9 mouse cellular contexts compared by ENCODE assay signal in the genomic region with DNA sequence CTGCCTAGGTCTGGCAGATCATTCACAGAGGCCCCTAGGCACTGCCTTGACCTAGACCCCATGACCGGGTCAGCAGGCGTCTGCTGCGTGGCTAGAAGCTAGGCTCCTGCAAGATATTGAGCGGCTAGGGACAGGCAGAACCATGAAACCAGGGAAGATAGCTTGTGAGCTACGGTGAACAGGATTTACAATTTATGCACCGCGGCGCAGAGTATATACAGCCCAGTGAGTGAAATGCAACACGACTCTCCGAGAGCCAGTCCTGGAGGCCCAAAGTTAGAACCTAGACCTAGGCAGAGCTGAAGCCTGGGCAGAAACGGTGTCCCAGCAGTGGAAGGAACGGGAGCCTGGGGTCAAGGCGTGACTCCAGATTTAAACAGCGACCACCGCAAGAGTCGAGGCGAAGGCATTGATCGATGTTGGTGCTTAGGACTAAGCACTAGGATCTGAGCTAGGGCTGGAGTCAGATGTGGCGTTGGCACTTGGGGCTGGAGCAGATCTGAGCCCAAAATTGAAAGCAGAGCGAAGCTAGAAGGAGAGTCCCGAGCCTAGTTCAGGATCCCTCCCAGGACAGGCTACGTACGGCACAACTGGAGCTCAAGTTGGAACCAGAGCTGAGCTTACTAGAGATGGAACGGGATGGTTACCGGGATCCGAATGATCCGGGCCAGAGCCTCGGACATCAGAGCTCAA. TPM values are rescaled to one million over a fixed set of nuclear protein-coding genes. Genes with fewer than 3 reads are reported as not detected.
A peak's percentile ranks its signal among the peaks of the same experiment; 100 is the strongest.
DNase-seq lines count a peak whose midpoint lies in the region; ATAC-seq and TF ChIP-seq lines count a peak whose summit lies in the region.
"Had no signal": no experiment of that assay in that cellular context is flagged by ENCODE, and none has a peak within 500 bp of the region (broad histone marks: within the 10 kb centered on the region; RNA-seq: fewer than 3 reads in every experiment).

No protein-coding gene starts in this region.

- H3K4me3 ChIP-seq in gastrocnemius, adult 2 months, result peak overlapping the region; percentile 78
- H3K4me3 ChIP-seq in midbrain, embryonic 10.5 days, result peak overlapping the region; percentile 61
- H3K4me3 ChIP-seq in midbrain, embryonic 11.5 days (ENCODE audit: low read depth, low read length), result no peak overlapping the region
- H3K4me3 ChIP-seq in limb, embryonic 13.5 days, result peak overlapping the region; percentile 45
- peak overlapping the region; percentile 45 for H3K4me3 ChIP-seq in stomach, postnatal 0 days (ENCODE audit: low read depth, low read length)

- no peaks in the 10 kb centered on the region for H3K36me3 ChIP-seq in midbrain, embryonic 10.5 days
- no peaks in the 10 kb centered on the region for H3K36me3 ChIP-seq in midbrain, embryonic 11.5 days (ENCODE audit: control insufficient read depth, insufficient read depth, low read length)
- no peaks in the 10 kb centered on the region for H3K36me3 ChIP-seq in limb, embryonic 13.5 days
- H3K36me3 ChIP-seq in stomach, postnatal 0 days (ENCODE audit: control insufficient read depth, insufficient read depth, low read length), result no peaks in the 10 kb centered on the region

- peaks cover 46% of the 10 kb centered on the region for H3K4me1 ChIP-seq in midbrain, embryonic 10.5 days
- H3K4me1 ChIP-seq in midbrain, embryonic 11.5 days (ENCODE audit: control insufficient read depth, insufficient read depth, low read length), result peaks cover 26% of the 10 kb centered on the region
- peaks cover 39% of the 10 kb centered on the region for H3K4me1 ChIP-seq in limb, embryonic 13.5 days
- H3K4me1 ChIP-seq in stomach, postnatal 0 days (replicated peaks; ENCODE audit: control insufficient read depth, insufficient read depth), result no peaks in the 10 kb centered on the region

- no peak overlapping the region; the same call in 1 of the 2 replicates for H3K27ac ChIP-seq in gastrocnemius, adult 2 months
- H3K27ac ChIP-seq in midbrain, embryonic 10.5 days (replicated peaks), result no peak overlapping the region
- H3K27ac ChIP-seq in midbrain, embryonic 11.5 days (ENCODE audit: low read depth, low read length), result no peak overlapping the region
- no peak overlapping the region for H3K27ac ChIP-seq in limb, embryonic 13.5 days
- H3K27ac ChIP-seq in stomach, postnatal 0 days (replicated peaks), result no peak overlapping the region

- H3K4me2 ChIP-seq in midbrain, embryonic 11.5 days, result no peak overlapping the region
- H3K4me2 ChIP-seq in limb, embryonic 13.5 days (replicated peaks), result peak overlapping the region; percentile 84
- peak overlapping the region; percentile 65 for H3K4me2 ChIP-seq in stomach, postnatal 0 days (replicated peaks; ENCODE audit: low read depth)

- H3K27me3 ChIP-seq in midbrain, embryonic 10.5 days (ENCODE audit: low read depth, poor library complexity, severe bottlenecking), result peaks cover 100% of the 10 kb centered on the region
- peaks cover 98% of the 10 kb centered on the region for H3K27me3 ChIP-seq in midbrain, embryonic 11.5 days (ENCODE audit: control insufficient read depth, insufficient read depth, low read length)
- peaks cover 100% of the 10 kb centered on the region for H3K27me3 ChIP-seq in limb, embryonic 13.5 days
- H3K27me3 ChIP-seq in stomach, postnatal 0 days (ENCODE audit: control insufficient read depth, insufficient read depth, low read length), result peaks cover 29% of the 10 kb centered on the region; the same call in 1 of the 2 replicates

- ATAC-seq in midbrain, embryonic 11.5 days (ENCODE audit: low FRiP score), result no peak
- ATAC-seq in limb, embryonic 13.5 days (ENCODE audit: low FRiP score, low read depth), result no peak
- no peak for ATAC-seq in stomach, postnatal 0 days (ENCODE audit: low FRiP score, low TSS enrichment)

- intact Hi-C loops in gastrocnemius, adult 2 months (cut with DNase I), result no loop called here

- no peak for TF ChIP-seq EP300 in stomach, postnatal 0 days (optimal IDR thresholded peaks at IDR 0.05)

- TF ChIP-seq CTCF in gastrocnemius, adult 2 months (IDR thresholded peaks at IDR 0.05), result no peak
- TF ChIP-seq CTCF in stomach, postnatal 0 days (IDR thresholded peaks at IDR 0.05; ENCODE audit: low read depth), result no peak

- H3K9ac ChIP-seq in midbrain, embryonic 11.5 days (ENCODE audit: low read length), result no peak overlapping the region
- 0 out of 2 replicates have a peak overlapping the region, but pooled peaks have one; percentile 31 for H3K9ac ChIP-seq in limb, embryonic 13.5 days
- no peak overlapping the region for H3K9ac ChIP-seq in stomach, postnatal 0 days (ENCODE audit: low read length)

- DNase-seq in gastrocnemius, adult 2 months, result no peak
- no peak for DNase-seq in gastrocnemius, adult 18-20 months (ENCODE audit: low spot score)
- peak; percentile 46 for DNase-seq in midbrain, embryonic 10.5 days (ENCODE audit: low spot score)
- no peak for DNase-seq in midbrain, embryonic 11.5 days (ENCODE audit: low spot score, missing footprints)
- no peak for DNase-seq in stomach, postnatal 0 days (ENCODE audit: low spot score)
- no peak for DNase-seq in thymus, postnatal 10 days (ENCODE audit: low spot score in 2 of 2)
- no peak for DNase-seq in layer of hippocampus, adult 18-20 months (ENCODE audit: low spot score in 2 of 2)

- WGBS in midbrain, embryonic 10.5 days, result 3% methylated on average over 28 of the region's 28 CpGs
- 3% methylated on average over 28 of the region's 28 CpGs for WGBS in midbrain, embryonic 11.5 days
- 3% methylated on average over 28 of the region's 28 CpGs for WGBS in limb, embryonic 13.5 days
- WGBS in stomach, postnatal 0 days, result 8% methylated on average over 28 of the region's 28 CpGs

- H3K9me3 ChIP-seq in midbrain, embryonic 10.5 days (replicated peaks), result no peaks in the 10 kb centered on the region
- H3K9me3 ChIP-seq in midbrain, embryonic 11.5 days (ENCODE audit: control insufficient read depth, low read length), result no peaks in the 10 kb centered on the region
- no peaks in the 10 kb centered on the region for H3K9me3 ChIP-seq in limb, embryonic 13.5 days
- no peaks in the 10 kb centered on the region for H3K9me3 ChIP-seq in stomach, postnatal 0 days (ENCODE audit: control insufficient read depth, low read length)

RNA-seq across cellular contexts. Expression of gene Lhx6, which starts 3.2 kb away (rescaled TPM):
- 1 to 10 TPM; 1.6 to 2.6 TPM for total RNA-seq in gastrocnemius, adult 2 months (2021)
- total RNA-seq in gastrocnemius, adult 18-20 months (2021), result 1 to 10 TPM in 1 of 2 experiments, under 1 TPM in 1; 0.94 to 1.4 TPM
- polyA plus RNA-seq in midbrain, embryonic 10.5 days (2016; fragmentation: Nextera tagmentation; extraction: Ambion mirVana), result 1.2 and 1.6 TPM in 2 replicates
- polyA plus RNA-seq in midbrain, embryonic 11.5 days (2014; fragmentation: Nextera tagmentation; extraction: Ambion mirVana), result 0.92 and 1.3 TPM in 2 replicates
- 0.92 and 1.1 TPM in 2 replicates for polyA plus RNA-seq in limb, embryonic 13.5 days (2015; fragmentation: Nextera tagmentation; extraction: Ambion mirVana)
- polyA plus RNA-seq in stomach, postnatal 0 days (2015; fragmentation: Nextera tagmentation; extraction: Ambion mirVana), result 0.41 and 0.79 TPM in 2 replicates
- total RNA-seq in layer of hippocampus, adult 18-20 months (2021), result 10 to 100 TPM; 15.6 to 16.4 TPM

RNA-seq across cellular contexts. Expression of gene Mrrf, which starts 34.2 kb away (rescaled TPM):
- 10 to 100 TPM; 15.8 to 16.7 TPM for total RNA-seq in gastrocnemius, adult 2 months (2021)
- total RNA-seq in gastrocnemius, adult 18-20 months (2021), result 10 to 100 TPM; 12.9 to 14.8 TPM
- 25.6 and 30.1 TPM in 2 replicates for polyA plus RNA-seq in midbrain, embryonic 10.5 days (2016; fragmentation: Nextera tagmentation; extraction: Ambion mirVana)
- polyA plus RNA-seq in midbrain, embryonic 11.5 days (2014; fragmentation: Nextera tagmentation; extraction: Ambion mirVana), result 29.9 and 30.8 TPM in 2 replicates
- 23.8 and 31.3 TPM in 2 replicates for polyA plus RNA-seq in limb, embryonic 13.5 days (2015; fragmentation: Nextera tagmentation; extraction: Ambion mirVana)
- polyA plus RNA-seq in stomach, postnatal 0 days (2015; fragmentation: Nextera tagmentation; extraction: Ambion mirVana), result 19.2 and 21.0 TPM in 2 replicates
- total RNA-seq in layer of hippocampus, adult 18-20 months (2021), result 10 to 100 TPM; 17.0 to 20.2 TPM

RNA-seq across cellular contexts. Expression of gene Rbm18, which starts 34.6 kb away (rescaled TPM):
- 10 to 100 TPM; 31.9 to 33.5 TPM for total RNA-seq in gastrocnemius, adult 2 months (2021)
- total RNA-seq in gastrocnemius, adult 18-20 months (2021), result 10 to 100 TPM; 31.4 to 34.1 TPM
- polyA plus RNA-seq in midbrain, embryonic 10.5 days (2016; fragmentation: Nextera tagmentation; extraction: Ambion mirVana), result 80.8 and 95.4 TPM in 2 replicates
- 119 and 127 TPM in 2 replicates for polyA plus RNA-seq in midbrain, embryonic 11.5 days (2014; fragmentation: Nextera tagmentation; extraction: Ambion mirVana)
- 85.9 and 94.2 TPM in 2 replicates for polyA plus RNA-seq in limb, embryonic 13.5 days (2015; fragmentation: Nextera tagmentation; extraction: Ambion mirVana)
- polyA plus RNA-seq in stomach, postnatal 0 days (2015; fragmentation: Nextera tagmentation; extraction: Ambion mirVana), result 33.7 and 34.0 TPM in 2 replicates
- total RNA-seq in layer of hippocampus, adult 18-20 months (2021), result 10 to 100 TPM; 46.6 to 50.5 TPM

RNA-seq across cellular contexts. Expression of gene Morn5, which starts 52.8 kb away (rescaled TPM):
- not detected for total RNA-seq in gastrocnemius, adult 2 months (2021)
- total RNA-seq in gastrocnemius, adult 18-20 months (2021), result not detected
- polyA plus RNA-seq in midbrain, embryonic 10.5 days (2016; fragmentation: Nextera tagmentation; extraction: Ambion mirVana), result 0.20 and 0.35 TPM in 2 replicates
- 0.33 TPM in 1 of 2 replicates, not detected in the other for polyA plus RNA-seq in midbrain, embryonic 11.5 days (2014; fragmentation: Nextera tagmentation; extraction: Ambion mirVana)
- polyA plus RNA-seq in limb, embryonic 13.5 days (2015; fragmentation: Nextera tagmentation; extraction: Ambion mirVana), result 0.36 TPM in 1 of 2 replicates, not detected in the other
- polyA plus RNA-seq in stomach, postnatal 0 days (2015; fragmentation: Nextera tagmentation; extraction: Ambion mirVana), result not detected in 2 replicates
- total RNA-seq in layer of hippocampus, adult 18-20 months (2021), result 1 to 10 TPM; 1.8 to 2.5 TPM
- polyA plus RNA-seq: small intestine, adult 2 months had no signal

RNA-seq across cellular contexts. Expression of gene Ndufa8, which starts 52.8 kb away (rescaled TPM):
- total RNA-seq in gastrocnemius, adult 2 months (2021), result 100 to 1,000 TPM; 298 to 413 TPM
- 100 to 1,000 TPM; 309 to 366 TPM for total RNA-seq in gastrocnemius, adult 18-20 months (2021)
- 193 and 202 TPM in 2 replicates for polyA plus RNA-seq in midbrain, embryonic 10.5 days (2016; fragmentation: Nextera tagmentation; extraction: Ambion mirVana)
- 184 and 186 TPM in 2 replicates for polyA plus RNA-seq in midbrain, embryonic 11.5 days (2014; fragmentation: Nextera tagmentation; extraction: Ambion mirVana)
- polyA plus RNA-seq in limb, embryonic 13.5 days (2015; fragmentation: Nextera tagmentation; extraction: Ambion mirVana), result 200 and 208 TPM in 2 replicates
- 237 and 242 TPM in 2 replicates for polyA plus RNA-seq in stomach, postnatal 0 days (2015; fragmentation: Nextera tagmentation; extraction: Ambion mirVana)
- 100 to 1,000 TPM; 193 to 203 TPM for total RNA-seq in layer of hippocampus, adult 18-20 months (2021)
